Mouse (Mus musculus) hematopoietic stem cell, adult 5-6 weeks (primary cell): ENCODE measurements around the gene Dcbld1. TPM values are rescaled to one million over a fixed set of nuclear protein-coding genes. Genes with fewer than 3 reads are reported as not detected.

Experiments used
- ATAC-seq, 2 experiments: fragments of 125-278 bp in 1 of 2; replicated peaks in 1 of 2; 2 replicates each; pipeline ENCODE4 v1.8.0; 2016 to 2017; ENCODE audit warnings: inconsistent platforms in 2 of 2, mild to moderate bottlenecking in 2 of 2, moderate number of reproducible peaks in 2 of 2, low read depth in 1 of 2, moderate TSS enrichment in 1 of 2; ENCODE audit not compliant: low FRiP score in 2 of 2, poor library complexity in 2 of 2, severe bottlenecking in 2 of 2, insufficient read depth in 1 of 2, low TSS enrichment in 1 of 2
- total RNA-seq: library from RNA; stranded (forward); fragments of 172-1452, 232-1000 nt; gene quantifications from 2 replicates; pipeline ENCODE4 v1.2.3, GENCODE M21; 2017

Dcbld1 gene
- total RNA-seq: 0.31 and 0.40 TPM in 2 replicates

DNA sequence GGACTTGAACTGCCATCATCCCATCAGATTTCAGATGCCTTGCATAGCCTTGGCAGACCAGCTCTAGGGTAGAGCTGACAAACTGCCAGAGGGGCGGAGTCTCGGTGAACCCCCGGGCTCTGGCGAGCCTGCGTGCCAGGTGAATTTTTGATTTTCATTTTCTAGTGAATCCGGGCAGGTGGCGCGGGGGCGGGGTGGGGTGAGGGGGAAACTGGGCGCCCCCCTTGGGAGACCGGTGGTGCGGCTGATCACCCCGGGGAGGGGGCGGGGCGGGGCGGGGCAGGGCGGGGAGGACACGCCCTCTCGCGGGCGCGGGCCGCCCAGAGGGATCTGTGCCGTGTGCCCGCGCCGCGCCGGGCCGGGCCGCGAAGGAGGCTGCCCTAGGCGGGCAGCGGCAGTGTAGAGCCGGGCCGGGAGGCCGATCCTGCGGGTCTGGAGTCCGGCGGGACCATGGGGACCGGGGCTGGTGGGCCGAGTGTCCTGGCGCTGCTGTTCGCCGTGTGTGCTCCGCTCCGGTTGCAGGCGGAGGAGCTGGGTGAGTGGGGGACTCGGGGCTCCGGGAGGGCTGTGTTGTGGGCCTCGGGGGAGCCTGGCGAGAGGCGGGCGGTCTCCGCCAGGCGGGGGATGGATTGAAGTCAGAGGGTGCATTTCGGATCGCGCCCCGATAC, at the start of gene Dcbld1:
Gene Dcbld1 (plus strand): TSS at position 319 of the 668 bp plus-strand sequence.
- peak; percentile 57 to 68; a peak in 3 of 4 replicates for ATAC-seq

DNA sequence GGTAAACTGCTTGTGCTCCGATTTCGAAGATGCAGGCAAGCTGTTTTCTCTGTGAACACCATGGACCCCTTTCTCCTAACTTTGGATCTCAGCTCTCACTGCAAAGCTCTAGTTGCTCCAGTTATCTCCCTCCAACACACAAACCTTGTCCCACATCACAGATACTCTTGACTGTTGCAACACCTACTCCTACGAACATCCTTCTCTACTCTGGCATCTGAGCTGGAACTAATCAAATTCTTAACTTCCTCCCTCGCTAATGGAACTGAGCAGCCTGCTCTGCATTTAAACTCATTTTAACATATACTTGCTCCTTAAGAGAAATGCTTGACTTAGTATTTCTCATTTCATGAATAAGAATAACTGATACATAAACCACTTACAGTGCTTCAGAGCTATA, 47.5 kb upstream of the Dcbld1 start:
- no peak for ATAC-seq

DNA sequence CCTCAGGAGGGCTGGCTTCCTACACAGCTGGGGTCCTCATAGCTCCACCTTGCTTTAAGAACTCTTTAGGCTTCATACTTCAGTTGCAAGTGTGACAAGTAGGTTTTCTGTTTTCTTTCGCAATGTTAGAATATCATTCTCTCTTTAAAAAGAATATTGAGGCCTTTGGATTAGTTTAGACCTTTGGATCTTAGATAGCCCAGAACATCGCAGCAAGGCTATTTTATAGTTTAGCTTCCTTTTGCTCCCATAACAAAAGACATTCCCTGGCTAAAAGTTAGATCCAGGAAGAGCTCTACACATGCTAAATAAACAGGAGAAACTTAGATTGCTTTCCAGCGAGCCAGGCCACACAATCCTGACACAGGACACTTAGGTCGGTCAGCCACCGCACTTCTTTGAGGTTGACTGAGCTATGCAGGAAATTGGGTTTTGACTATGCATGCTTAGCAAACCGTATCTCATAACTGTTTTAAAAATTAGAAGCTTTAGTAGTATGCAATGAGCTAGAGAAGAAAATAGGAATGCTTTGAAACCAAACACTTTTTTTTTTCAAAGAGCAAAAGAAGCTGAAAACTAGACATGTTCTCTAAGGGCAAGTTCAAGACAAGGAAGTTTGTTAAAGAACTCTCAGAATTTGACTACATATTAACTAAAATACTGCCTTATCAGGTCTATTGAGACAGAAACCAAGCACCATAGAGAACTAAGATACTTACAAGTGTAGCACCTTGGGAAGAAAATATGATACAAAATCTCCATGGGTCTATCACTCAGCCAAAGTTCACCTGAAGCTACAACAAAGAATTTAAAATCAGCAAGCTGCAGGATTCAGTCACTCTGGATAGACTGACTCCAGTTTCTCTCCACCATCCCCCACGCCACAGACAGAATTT, 38.2 kb upstream of the Dcbld1 start, which contains the start of gene Ros1:
Gene Ros1 (minus strand): TSS at position 288 of the 896 bp plus-strand sequence.
- no peak for ATAC-seq

DNA sequence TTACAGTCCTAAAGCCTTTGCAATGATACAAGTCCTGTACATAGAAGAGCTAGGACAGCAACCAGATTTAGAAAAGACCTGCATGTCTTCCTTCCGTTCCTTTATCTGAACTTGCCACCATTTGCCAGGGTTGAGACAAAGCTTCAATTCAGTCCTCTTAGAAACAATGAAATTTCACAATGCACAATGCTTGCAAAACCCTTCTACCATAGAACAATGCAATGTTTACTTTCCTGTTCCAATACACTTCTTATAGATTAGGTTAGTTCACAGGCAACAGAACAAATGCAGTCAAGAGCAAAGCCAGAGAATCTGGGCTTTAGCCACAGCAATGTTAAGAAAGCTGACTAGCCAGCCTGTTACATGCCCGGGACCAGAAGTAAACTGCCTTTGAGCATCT, 29.4 kb upstream of the Dcbld1 start:
- ATAC-seq: no peak

DNA sequence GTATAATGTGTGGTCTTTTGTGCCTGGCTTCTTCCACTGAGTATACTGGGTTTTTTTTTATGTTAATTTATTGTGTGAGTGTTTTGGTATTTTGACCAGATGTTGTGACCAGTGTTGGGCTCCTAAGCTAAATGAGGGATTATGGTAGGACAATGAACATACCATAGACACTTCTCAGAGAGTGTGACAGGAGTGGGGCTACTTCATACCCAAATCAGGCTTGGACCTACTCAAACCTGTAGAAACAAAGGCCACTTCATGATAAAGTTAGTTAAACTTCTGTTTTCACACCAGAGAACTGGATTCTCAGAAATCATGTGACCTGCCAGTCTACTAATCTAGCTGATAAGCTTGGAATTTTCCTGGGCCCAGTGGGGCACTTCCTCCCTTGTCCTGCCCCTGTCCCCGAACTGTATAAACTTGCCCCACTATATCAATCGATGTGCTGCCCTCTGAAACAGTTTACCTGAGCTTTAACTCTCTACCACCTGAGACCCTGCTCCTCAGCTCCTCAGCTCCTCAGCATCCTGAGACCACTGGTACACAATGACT, 18.1 kb upstream of the Dcbld1 start:
- no peak for ATAC-seq

DNA sequence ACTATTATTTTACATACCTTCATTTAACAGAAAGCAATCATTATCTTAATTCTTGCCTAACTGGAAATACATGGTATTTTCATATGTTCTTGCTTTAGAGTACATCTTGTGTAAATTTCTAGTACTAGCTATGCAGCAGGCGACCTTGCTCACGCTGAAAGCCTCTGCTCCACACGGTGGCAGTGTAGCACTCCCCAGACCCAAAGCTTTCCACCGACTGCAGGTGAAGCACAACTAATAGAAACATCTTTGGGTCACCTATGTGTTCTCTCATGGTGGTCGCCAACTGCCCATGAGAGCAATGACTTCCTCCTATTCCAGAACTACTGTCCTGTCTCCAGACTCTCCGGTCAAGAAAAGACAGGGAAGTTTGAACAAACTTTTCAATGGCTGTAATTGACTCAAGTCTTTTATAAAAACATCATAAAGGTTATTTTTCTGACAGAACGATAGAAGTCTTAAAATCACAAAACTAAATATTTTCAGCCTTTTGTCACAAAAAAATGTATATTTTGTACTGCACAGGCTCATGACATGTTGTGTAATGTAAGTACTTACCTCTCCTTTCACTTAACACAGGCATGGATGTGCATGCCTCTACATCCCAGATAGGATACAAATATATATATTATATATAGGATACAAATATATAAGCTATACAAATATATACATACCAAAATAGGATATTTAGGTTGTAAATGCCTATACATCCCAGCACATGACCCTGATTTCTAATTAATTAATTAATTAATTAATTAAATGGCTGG, 16.4 kb upstream of the Dcbld1 start:
- ATAC-seq: peak; percentile 80 to 85

DNA sequence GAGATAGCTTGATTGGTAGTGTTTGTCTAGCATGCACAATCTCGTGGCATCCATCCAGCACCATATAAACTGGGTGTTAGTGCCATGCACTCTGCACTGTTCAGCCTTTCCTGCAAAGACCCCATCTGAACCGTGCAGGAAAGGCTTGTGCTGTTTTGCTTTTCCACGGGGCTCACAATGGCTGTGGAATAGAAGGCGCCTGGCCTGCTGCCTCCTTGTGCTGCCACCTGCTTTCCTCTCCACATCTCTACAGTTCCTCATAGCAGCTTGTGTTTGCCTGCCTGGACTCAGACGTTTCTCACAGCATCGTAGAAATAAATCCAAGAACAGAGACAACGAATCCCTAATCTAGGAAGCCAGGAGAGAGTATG, 15.9 kb upstream of the Dcbld1 start:
- no peak for ATAC-seq

DNA sequence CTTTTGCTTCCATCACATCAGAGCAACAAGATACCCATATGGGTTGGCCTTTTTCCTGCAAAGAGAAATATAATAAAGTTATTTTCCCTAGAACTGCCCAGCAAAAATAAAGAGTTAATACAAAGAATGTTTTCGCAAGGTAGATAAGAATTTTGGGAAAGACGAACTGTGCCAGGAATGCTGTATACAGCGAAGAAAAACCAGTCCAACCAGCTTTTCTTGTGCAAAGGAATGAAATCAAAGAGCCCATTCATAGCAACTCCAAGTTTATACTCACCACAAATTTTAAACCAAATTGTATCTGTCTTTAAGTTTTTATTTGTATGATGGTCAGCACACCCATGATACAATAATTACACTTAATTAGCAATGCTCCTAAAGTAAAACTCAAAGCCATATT, 13.8 kb upstream of the Dcbld1 start:
- ATAC-seq: no peak

DNA sequence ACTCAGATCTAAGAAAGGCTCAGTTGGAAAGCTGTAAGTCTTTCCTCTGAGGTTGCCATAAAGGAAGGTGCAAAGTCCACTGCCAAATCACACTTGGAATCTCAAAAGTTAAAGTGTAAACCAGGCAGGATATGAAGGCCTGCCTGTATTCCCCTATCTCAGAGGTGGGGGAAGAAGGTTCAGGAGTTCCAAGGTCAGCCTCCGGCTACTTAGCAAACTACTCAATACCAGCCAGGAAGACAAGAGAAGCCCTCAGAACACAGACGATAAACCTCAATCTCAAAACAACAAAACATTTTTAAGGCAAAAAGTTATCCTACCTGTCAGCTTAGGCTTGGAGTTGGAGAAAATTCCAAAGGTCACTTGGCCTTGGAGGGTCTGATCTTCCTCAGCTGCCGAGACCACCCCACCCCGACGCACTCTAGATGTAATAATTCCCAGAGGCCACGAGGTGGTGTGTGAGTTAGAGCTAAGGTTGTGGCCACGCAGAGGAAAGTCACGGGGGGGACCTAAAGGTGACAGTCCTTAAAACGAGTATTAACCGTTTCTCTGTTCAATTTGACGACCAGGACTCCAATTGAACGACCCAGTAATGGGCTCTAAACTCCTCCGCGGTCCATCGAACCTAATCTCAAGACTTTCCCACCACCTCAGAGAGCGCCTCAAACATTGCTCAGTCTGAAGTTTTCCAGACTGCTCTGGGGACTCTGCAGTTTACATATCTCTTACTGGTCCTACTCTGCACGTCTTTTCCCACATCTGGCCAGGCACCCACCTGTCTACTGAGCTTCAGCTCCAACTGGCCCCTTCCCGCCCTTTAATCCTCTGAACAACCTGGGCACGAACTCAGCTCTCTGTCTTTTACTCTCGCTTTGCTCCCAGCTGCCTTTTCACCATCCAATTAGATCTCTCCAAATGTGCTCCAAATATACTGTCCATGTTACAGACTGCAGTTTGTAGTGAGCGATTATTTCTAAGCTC, 933 bp upstream of the Dcbld1 start:
- ATAC-seq: peak; percentile 61 to 74

DNA sequence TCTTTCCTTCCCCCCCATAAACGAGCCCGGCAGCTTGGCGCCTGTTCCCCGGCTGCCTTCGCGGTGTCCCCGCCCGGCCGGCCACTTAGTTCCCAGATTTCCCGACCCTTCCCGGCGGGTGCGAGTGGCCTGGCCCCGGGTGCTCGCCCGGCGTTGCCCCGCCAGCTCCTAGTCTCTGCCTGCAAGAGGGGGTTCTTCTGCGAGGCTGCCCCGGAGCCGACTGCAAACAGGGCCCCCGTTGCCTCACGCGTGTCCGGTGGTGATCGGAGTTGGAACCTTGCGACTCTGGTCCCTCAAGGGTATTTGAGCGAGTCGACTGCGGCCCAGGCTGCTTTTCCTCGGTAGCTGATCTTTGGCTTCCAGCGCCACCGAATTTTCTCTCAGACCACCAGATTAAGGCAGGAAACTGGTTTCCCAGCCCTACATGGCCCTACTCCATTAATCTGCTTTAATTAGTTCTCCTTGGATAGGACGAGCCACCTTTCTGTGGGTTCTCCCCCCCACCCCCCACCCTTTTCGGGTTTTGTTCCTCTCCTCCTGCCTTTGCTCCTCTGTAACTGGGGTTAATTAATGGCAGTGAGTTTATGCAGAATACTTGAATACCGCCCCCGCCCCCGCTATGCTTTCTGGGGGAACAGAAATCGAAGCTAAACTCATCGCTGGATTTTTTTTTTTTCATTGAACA, 692 bp downstream of the Dcbld1 start:
- peak in 1 of 2 experiments; percentile 23; a peak in 1 of 4 replicates for ATAC-seq

DNA sequence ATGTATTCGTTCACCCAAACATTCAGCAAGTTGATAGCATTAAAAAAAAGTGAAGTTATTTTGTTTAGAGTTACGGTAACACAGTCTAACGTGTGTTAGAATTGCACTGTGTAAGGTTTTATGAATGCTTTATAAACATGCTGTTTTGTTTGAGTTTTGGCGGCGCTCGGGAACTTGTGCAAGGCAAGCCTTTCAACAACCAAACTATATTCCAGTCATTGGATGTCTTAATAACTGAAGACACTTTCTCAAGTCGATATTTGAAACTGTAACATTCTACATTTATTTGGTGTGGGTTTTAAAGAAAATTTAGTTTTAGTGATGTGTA, 1.2 kb downstream of the Dcbld1 start:
- no peak for ATAC-seq

DNA sequence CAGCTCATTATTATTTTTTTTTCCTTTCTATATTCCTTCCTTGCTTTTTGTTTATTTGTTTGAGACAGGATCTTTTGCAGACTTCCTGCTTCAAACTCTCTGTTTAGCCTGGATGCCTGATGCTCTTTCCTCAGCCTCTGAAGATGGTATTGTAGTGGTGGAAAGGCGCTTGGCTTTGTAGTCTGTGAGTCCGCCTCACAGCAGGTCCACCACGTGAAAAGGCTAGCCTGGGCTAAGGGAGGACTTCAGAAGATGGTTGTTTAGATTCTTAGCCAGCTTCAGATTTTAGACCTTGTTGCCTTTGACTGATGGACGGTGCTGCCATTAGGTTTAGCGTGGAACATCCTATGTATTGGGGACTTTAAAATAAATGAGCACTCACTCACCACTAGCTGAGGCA, 2.0 kb downstream of the Dcbld1 start:
- ATAC-seq: no peak

DNA sequence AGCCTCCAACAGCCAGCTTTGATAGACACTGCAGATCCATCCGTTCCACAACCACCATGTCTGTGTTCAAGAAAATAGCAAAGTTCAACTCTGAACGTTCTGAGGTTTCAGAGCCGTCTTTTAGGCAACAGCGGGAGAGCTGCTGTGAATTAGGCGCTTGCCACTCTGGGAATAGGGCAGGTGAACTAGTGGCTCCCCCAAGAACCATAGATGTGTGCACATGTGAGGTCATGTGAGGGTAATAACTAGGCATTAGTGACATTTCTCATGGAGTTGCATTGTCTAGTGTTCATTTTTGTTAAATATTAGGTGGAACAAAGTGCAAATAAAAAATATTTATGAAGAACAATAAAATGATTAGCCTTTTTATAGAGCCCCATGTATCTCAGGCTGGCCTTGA, 8.6 kb downstream of the Dcbld1 start:
- no peak for ATAC-seq

DNA sequence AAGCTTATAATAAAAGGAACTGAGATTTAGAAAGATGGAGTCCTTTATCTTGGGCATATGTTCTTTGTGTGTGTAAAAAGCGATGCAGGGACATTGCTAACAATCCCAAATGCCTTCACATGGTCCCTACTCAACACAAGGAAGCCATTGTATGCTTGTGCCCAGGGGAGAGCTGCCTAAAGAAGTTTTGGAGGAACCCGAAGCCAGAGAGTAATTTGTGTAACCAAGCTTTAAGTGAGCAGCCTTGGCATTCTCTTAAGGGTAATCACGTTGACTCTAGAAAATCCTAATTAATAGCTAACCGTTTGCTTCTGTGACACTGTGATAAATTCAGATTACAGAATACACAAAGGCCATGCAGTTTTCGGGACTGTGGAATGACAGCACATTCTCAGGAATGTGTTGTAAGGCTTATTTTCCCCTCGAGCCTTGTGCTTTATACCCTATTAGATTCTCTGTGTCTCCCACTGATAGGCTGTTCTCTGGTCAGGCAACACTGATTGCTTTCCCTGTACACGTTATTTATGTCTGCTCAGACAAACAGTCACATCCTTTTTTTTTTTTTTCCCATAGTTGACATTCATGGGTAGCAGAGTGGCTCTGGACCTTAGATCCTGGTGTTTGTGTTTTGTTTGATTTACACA, 9.4 kb downstream of the Dcbld1 start:
- no peak for ATAC-seq

DNA sequence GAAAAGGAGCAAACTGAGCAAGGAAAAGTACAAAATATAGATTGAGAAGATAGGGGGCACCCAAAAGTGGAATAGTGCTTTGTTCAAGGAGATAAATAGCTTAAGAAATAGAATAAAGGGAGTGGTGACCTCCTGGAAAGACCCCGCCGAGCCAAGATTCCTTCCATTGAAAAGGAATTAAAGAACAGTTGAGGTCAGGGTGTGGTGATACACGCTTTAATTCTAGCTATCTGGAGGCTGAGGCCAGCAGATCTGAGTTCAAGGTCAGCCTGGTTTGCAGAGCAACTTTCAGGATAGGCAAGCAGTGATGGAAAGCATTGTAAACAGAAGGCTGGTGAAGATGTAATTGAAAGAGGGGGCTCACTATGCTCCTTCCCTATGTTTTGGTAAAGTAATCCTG, 12.8 kb downstream of the Dcbld1 start:
- ATAC-seq: no peak

DNA sequence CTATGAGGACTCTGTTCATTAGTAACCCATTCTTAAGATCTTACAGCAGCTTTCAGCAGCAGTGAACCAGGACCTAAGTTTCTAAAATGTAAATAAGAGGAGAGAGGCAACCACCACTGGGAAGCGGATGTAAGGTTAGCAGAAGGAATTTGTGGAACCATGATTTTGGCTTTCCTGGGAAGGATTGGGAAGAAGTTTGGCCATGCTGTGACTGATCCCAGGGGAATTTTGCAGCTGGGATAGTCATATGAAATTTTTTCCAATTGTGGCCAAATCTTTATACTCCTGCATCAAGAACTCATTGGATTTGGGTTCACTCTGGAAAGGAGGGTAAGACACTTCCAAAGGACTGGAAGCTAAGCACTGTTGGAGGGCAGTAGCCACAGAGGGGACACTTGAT, 18.8 kb downstream of the Dcbld1 start:
- ATAC-seq: no peak
